Mouse (Mus musculus): ENCODE results near the gene Lonp1. TPM values are rescaled to one million over a fixed set of nuclear protein-coding genes. Genes with fewer than 3 reads are reported as not detected.
A peak's percentile ranks its signal among the peaks of the same experiment; 100 is the strongest.

The Lonp1 gene
- polyA plus RNA-seq, 1 experiment from 2014 or later = 41.0 TPM

GRCm38 (mm10) chr17:56585171-56585821 is 41.4 kb downstream of the Lonp1 start:
- Histone ChIP-seq H3K4me3 (replicated peaks) (peak overlapping the region; percentile 95), H3K27me3 (no peaks in the 10 kb centered on the region), H3K9me3 (replicated peaks) (no peaks in the 10 kb centered on the region), H3K36me3 (peaks cover 70% of the 10 kb centered on the region), H3K9ac (peak overlapping the region; percentile 95), H3K27ac (peak overlapping the region; percentile 96), H3K4me2 (peak overlapping the region; percentile 92), H3K4me1 (replicated peaks) (peaks cover 65% of the 10 kb centered on the region)
- ATAC-seq (ENCODE audit: low read depth) (peak; percentile 10; the same call in 1 of the 2 replicates), DNase-seq (peak; percentile 37)
- WGBS (ENCODE audit: insufficient replicate concordance) = under 1% methylated on average over 61 of the region's 61 CpGs

GRCm38 (mm10) chr17:56584257-56585130 is 42.2 kb downstream of the Lonp1 start, which contains the start of the genes Safb2 and Safb:
TSS of gene Safb2 (minus strand) at chr17:56584585.
TSS of gene Safb (plus strand) at chr17:56584825.
- ATAC-seq (ENCODE audit: low read depth) = peak; percentile 94
- WGBS (ENCODE audit: insufficient replicate concordance) = under 1% methylated on average over 95 of the region's 101 CpGs
- Histone ChIP-seq H3K27me3 (no peaks in the 10 kb centered on the region), H3K9ac (peak within 1 kb of the TSS; percentile 95), H3K4me2 (peak within 1 kb of the TSS; percentile 92), H3K4me3 (replicated peaks) (peak within 1 kb of the TSS; percentile 95), H3K27ac (peak within 1 kb of the TSS; percentile 96), H3K36me3 (peaks cover 70% of the 10 kb centered on the region), H3K4me1 (replicated peaks) (peaks cover 68% of the 10 kb centered on the region), H3K9me3 (replicated peaks) (no peaks in the 10 kb centered on the region)
- peak; percentile 98 for DNase-seq

GRCm38 (mm10) chr17:56583611-56584256 is 43.0 kb downstream of the Lonp1 start:
- DNase-seq (peak; percentile 34), ATAC-seq (ENCODE audit: low read depth) (no peak)
- H3K4me1 ChIP-seq (replicated peaks) = peaks cover 64% of the 10 kb centered on the region
- H3K9me3 ChIP-seq (replicated peaks) = no peaks in the 10 kb centered on the region
- H3K4me3 ChIP-seq (replicated peaks) = peak overlapping the region; percentile 95
- WGBS (ENCODE audit: insufficient replicate concordance) = under 1% methylated on average over 33 of the region's 33 CpGs
- H3K36me3 ChIP-seq = peaks cover 70% of the 10 kb centered on the region
- H3K9ac ChIP-seq = peak overlapping the region; percentile 94
- H3K27ac ChIP-seq = peak overlapping the region; percentile 96
- H3K27me3 ChIP-seq = no peaks in the 10 kb centered on the region
- H3K4me2 ChIP-seq = peak overlapping the region; percentile 92

- DNase-seq (no peak), ATAC-seq (ENCODE audit: low read depth) (no peak)
- H3K4me2 ChIP-seq = peak overlapping the region; percentile 92
- H3K4me3 ChIP-seq (replicated peaks) = peak overlapping the region; percentile 95
- 52% methylated on average over 1 of the region's 1 CpGs for WGBS (ENCODE audit: insufficient replicate concordance)
- peaks cover 59% of the 10 kb centered on the region for H3K4me1 ChIP-seq (replicated peaks)
- H3K9me3 ChIP-seq (replicated peaks) = no peaks in the 10 kb centered on the region
- peak overlapping the region; percentile 96 for H3K27ac ChIP-seq
- no peaks in the 10 kb centered on the region for H3K27me3 ChIP-seq
- peak overlapping the region; percentile 94 for H3K9ac ChIP-seq
- peaks cover 70% of the 10 kb centered on the region for H3K36me3 ChIP-seq
Measured at GRCm38 (mm10) chr17:56583071-56583470, 43.6 kb downstream of the Lonp1 start.

GRCm38 (mm10) chr17:56572939-56573338 is 53.7 kb downstream of the Lonp1 start:
- no peak overlapping the region for H3K4me2 ChIP-seq
- no peaks in the 10 kb centered on the region for H3K27me3 ChIP-seq
- 0 out of 2 replicates have a peak, but pooled peaks have one; percentile 43 for ATAC-seq (ENCODE audit: low read depth)
- no peak overlapping the region for H3K27ac ChIP-seq
- H3K9ac ChIP-seq = no peak overlapping the region
- no peaks in the 10 kb centered on the region for H3K9me3 ChIP-seq (replicated peaks)
- H3K36me3 ChIP-seq = peaks cover 94% of the 10 kb centered on the region
- H3K4me3 ChIP-seq (replicated peaks) = no peak overlapping the region
- no peak for DNase-seq
- H3K4me1 ChIP-seq (replicated peaks) = peaks cover 14% of the 10 kb centered on the region; the same call in 1 of the 2 replicates
- WGBS (ENCODE audit: insufficient replicate concordance) = 89% methylated on average over 3 of the region's 3 CpGs

- Histone ChIP-seq H3K27ac (no peak overlapping the region), H3K9ac (no peak overlapping the region), H3K36me3 (peaks cover 94% of the 10 kb centered on the region), H3K4me1 (replicated peaks) (peaks cover 14% of the 10 kb centered on the region; the same call in 1 of the 2 replicates), H3K9me3 (replicated peaks) (no peaks in the 10 kb centered on the region), H3K4me2 (no peak overlapping the region), H3K4me3 (replicated peaks) (no peak overlapping the region), H3K27me3 (no peaks in the 10 kb centered on the region)
- ATAC-seq (ENCODE audit: low read depth) = no peak
- DNase-seq = no peak
- 71% methylated on average over 1 of the region's 1 CpGs for WGBS (ENCODE audit: insufficient replicate concordance)
Measured at GRCm38 (mm10) chr17:56572154-56572553, 54.5 kb downstream of the Lonp1 start.

GRCm38 (mm10) chr17:56570287-56570686 is 56.4 kb downstream of the Lonp1 start:
- peaks cover 14% of the 10 kb centered on the region; the same call in 1 of the 2 replicates for H3K4me1 ChIP-seq (replicated peaks)
- H3K9me3 ChIP-seq (replicated peaks) = no peaks in the 10 kb centered on the region
- H3K4me2 ChIP-seq = no peak overlapping the region
- no peak for DNase-seq
- no peak overlapping the region for H3K9ac ChIP-seq
- H3K27ac ChIP-seq = no peak overlapping the region
- H3K36me3 ChIP-seq = peaks cover 98% of the 10 kb centered on the region
- ATAC-seq (ENCODE audit: low read depth) = no peak
- H3K4me3 ChIP-seq (replicated peaks) = no peak overlapping the region
- WGBS (ENCODE audit: insufficient replicate concordance) = 91% methylated on average over 4 of the region's 4 CpGs
- no peaks in the 10 kb centered on the region for H3K27me3 ChIP-seq

GRCm38 (mm10) chr17:56567370-56567769 is 59.3 kb downstream of the Lonp1 start:
- ATAC-seq (ENCODE audit: low read depth) = no peak
- H3K9me3 ChIP-seq (replicated peaks) = no peaks in the 10 kb centered on the region
- no peak for DNase-seq
- H3K4me2 ChIP-seq = no peak overlapping the region
- no peak overlapping the region for H3K4me3 ChIP-seq (replicated peaks)
- no peak overlapping the region for H3K9ac ChIP-seq
- 85% methylated on average over 4 of the region's 4 CpGs for WGBS (ENCODE audit: insufficient replicate concordance)
- peaks cover 1% of the 10 kb centered on the region; the same call in 1 of the 2 replicates for H3K4me1 ChIP-seq (replicated peaks)
- peaks cover 99% of the 10 kb centered on the region for H3K36me3 ChIP-seq
- no peaks in the 10 kb centered on the region for H3K27me3 ChIP-seq
- no peak overlapping the region for H3K27ac ChIP-seq

GRCm38 (mm10) chr17:56566918-56567317 is 59.8 kb downstream of the Lonp1 start:
- Histone ChIP-seq H3K36me3 (peaks cover 99% of the 10 kb centered on the region), H3K27ac (no peak overlapping the region), H3K4me3 (replicated peaks) (no peak overlapping the region), H3K27me3 (no peaks in the 10 kb centered on the region), H3K4me2 (no peak overlapping the region), H3K4me1 (replicated peaks) (no peaks in the 10 kb centered on the region), H3K9me3 (replicated peaks) (no peaks in the 10 kb centered on the region), H3K9ac (no peak overlapping the region)
- WGBS (ENCODE audit: insufficient replicate concordance) = 94% methylated on average over 5 of the region's 5 CpGs
- DNase-seq = no peak
- ATAC-seq (ENCODE audit: low read depth) = no peak

- Histone ChIP-seq H3K9me3 (replicated peaks) (no peaks in the 10 kb centered on the region), H3K36me3 (peaks cover 99% of the 10 kb centered on the region), H3K27me3 (no peaks in the 10 kb centered on the region), H3K4me2 (no peak overlapping the region), H3K4me3 (replicated peaks) (no peak overlapping the region), H3K27ac (no peak overlapping the region), H3K9ac (no peak overlapping the region), H3K4me1 (replicated peaks) (no peaks in the 10 kb centered on the region)
- 93% methylated on average over 29 of the region's 29 CpGs for WGBS (ENCODE audit: insufficient replicate concordance)
- no peak for DNase-seq
- no peak for ATAC-seq (ENCODE audit: low read depth)
Measured at GRCm38 (mm10) chr17:56566293-56566692, 60.4 kb downstream of the Lonp1 start.
